Mouse (Mus musculus) kidney, adult 2 months (tissue): ENCODE measurements around the gene Psmd12.

Experiments
- CTCF ChIP-seq: fragments of 200-500 bp; conservative IDR thresholded peaks from 2 replicates; pipeline ENCODE4 v1.5.1; 2011; ENCODE audit warnings: low read depth, mild to moderate bottlenecking, control low read depth, low read length, moderate library complexity, mixed read lengths; ENCODE audit not compliant: insufficient read depth, insufficient read length
- POLR2A ChIP-seq: fragments of 200-500 bp; IDR thresholded peaks from one replicate; pipeline ENCODE4 v1.6.1; 2011; ENCODE audit warnings: low read depth, low read length, control low read depth

DNA sequence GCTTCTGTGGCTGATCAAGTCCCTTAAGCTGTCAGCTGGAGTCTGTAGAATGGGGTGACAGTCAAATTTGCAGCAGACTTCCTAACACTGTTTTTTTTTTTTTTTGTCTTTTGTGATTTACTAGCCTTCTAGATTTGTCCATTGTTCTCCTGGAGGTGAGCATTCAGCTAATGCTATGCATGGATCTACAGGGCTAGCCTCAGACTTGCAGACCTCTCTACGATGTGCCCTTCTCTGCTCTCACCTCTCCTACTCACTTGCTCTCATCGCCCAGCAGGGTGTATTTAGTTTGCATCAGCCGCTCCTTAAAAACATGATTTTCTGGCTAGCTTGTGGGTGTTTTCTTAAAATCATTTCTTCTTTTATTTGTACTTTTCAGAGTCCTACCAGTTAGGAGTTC lies 5.1 kb downstream of the Psmd12 start:
- TF ChIP-seq POLR2A (no peak), CTCF (no peak)
